Mouse (Mus musculus): ENCODE data around the gene Tbc1d22a.

DNA sequence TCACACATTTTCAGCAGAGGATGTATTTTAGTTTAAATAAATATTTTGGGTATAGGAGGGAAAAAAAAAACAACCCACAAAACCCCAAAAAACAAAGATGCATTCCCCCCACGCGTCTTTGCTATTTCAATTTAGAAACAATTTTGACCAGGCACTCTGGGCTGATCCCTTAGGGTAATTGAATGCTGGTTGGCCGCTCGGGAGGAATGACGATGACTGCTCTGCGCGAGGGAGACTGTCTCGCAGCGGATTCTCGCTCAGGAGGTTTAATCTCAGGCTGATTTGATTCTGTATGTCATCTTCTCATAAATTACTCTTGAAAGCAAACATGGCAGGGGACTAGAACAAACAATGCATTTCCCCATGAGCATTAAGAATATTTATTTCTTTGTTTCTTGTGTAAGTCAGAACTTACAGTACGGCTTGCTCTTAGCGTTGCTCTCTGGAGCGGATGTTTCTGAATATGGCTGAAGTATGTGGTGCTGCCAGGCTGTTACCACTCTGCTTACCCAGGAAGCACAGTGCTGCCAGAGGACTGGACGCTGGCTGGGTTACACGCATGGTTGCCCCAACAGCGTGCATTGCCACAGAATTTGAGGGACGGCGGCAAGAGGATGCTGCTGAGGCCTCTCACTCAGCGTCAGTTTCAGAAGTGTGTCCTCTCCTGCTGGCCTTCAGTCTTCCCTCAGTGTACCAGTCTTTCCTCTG, 106.7 kb downstream of the Tbc1d22a start:
- TF ChIP-seq CTCF (conservative IDR thresholded peaks at IDR 0.05; ENCODE audit: insufficient read depth, insufficient read length, low read depth, low read length) = no peak
- no peak for TF ChIP-seq POLR2A (IDR thresholded peaks at IDR 0.05; ENCODE audit: low read depth, low read length)

Data from kidney, adult 2 months (tissue).